Mouse (Mus musculus) E14TG2a.4 (cell line): ENCODE measurements around the gene Nemf.
A peak's percentile ranks its signal among the peaks of the same experiment; 100 is the strongest.

Source experiments
- H3K27me3 ChIP-seq: 2 replicates; pipeline ENCODE4 v1.6.1; 2014; ENCODE audit warnings: low read length, control low read depth; ENCODE audit not compliant: insufficient read depth
- H3K36me3 ChIP-seq: 2 replicates; pipeline ENCODE4 v1.6.1; 2014; ENCODE audit warnings: low read length, control low read depth; ENCODE audit not compliant: insufficient read depth
- H3K4me1 ChIP-seq: replicated peaks from 2 replicates; pipeline ENCODE4 v1.6.1; 2014; ENCODE audit warnings: low read depth, low read length, control low read depth
- H3K4me3 ChIP-seq: replicated peaks from 2 replicates; pipeline ENCODE4 v1.5.1; 2014; ENCODE audit warnings: mild to moderate bottlenecking, low read length
- H3K9me3 ChIP-seq: 2 replicates; pipeline ENCODE4 v1.6.1; 2014; ENCODE audit warnings: low read length, control low read depth
- CTCF ChIP-seq: conservative IDR thresholded peaks from 2 replicates; pipeline ENCODE4 v1.5.1; 2014; ENCODE audit warnings: low read length
- NANOG ChIP-seq: IDR thresholded peaks from 2 replicates; pipeline ENCODE4 v1.6.1; 2014; ENCODE audit warnings: borderline replicate concordance, low read length, mixed read lengths
- POU5F1 ChIP-seq: IDR thresholded peaks from 2 replicates; pipeline ENCODE4 v1.6.1; 2014; ENCODE audit warnings: low read length, borderline replicate concordance

Gene Nemf

DNA sequence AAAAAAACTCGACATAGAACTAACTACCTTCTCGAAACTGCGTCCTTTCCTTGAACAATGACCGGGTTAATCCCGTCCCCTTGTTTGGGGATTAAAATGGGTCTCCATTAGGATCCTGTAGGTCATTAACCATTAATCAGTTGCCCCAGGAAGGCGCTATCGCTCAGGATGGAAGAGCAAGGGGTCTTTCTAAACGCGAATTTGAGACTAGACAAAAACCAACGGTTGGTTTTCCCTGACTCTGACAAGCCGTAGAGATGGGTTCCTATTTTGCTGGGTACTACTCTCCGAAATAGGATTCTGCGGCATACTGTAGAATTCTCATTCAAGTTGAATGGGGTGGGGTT, 308 bp upstream of the Nemf start:
- Histone ChIP-seq H3K36me3 (peaks cover 29% of the 10 kb centered on the region), H3K4me1 (peaks cover 18% of the 10 kb centered on the region), H3K27me3 (no peaks in the 10 kb centered on the region), H3K4me3 (peak overlapping the region; percentile 90), H3K9me3 (no peaks in the 10 kb centered on the region)
- TF ChIP-seq POU5F1 (no peak), NANOG (no peak), CTCF (no peak)

GRCm38 (mm10) chr12:69351685-69352084, 5.3 kb downstream of the Nemf start:
- H3K4me1 ChIP-seq: 0 out of 2 replicates have a peak, but pooled peaks cover 6% of the 10 kb centered on the region
- no peak overlapping the region for H3K4me3 ChIP-seq
- H3K36me3 ChIP-seq: peaks cover 76% of the 10 kb centered on the region
- H3K9me3 ChIP-seq: no peaks in the 10 kb centered on the region
- H3K27me3 ChIP-seq: no peaks in the 10 kb centered on the region
- TF ChIP-seq POU5F1 (no peak), NANOG (no peak), CTCF (0 out of 2 replicates have a peak, but pooled peaks have one; percentile 4)

- TF ChIP-seq POU5F1 (no peak), NANOG (no peak)
- no peaks in the 10 kb centered on the region for H3K27me3 ChIP-seq
- no peaks in the 10 kb centered on the region for H3K9me3 ChIP-seq
- peaks cover 84% of the 10 kb centered on the region for H3K36me3 ChIP-seq
- no peak overlapping the region for H3K4me3 ChIP-seq
- H3K4me1 ChIP-seq: no peaks in the 10 kb centered on the region
These were observed 7.0 kb downstream of the Nemf start for GRCm38 (mm10) chr12:69349928-69350327.

GRCm38 (mm10) chr12:69333547-69333946, 23.4 kb downstream of the Nemf start:
- Histone ChIP-seq H3K9me3 (no peaks in the 10 kb centered on the region), H3K4me3 (no peak overlapping the region), H3K36me3 (peaks cover 89% of the 10 kb centered on the region), H3K4me1 (no peaks in the 10 kb centered on the region), H3K27me3 (no peaks in the 10 kb centered on the region)
- TF ChIP-seq CTCF (peak; percentile 80), NANOG (no peak), POU5F1 (no peak)

DNA sequence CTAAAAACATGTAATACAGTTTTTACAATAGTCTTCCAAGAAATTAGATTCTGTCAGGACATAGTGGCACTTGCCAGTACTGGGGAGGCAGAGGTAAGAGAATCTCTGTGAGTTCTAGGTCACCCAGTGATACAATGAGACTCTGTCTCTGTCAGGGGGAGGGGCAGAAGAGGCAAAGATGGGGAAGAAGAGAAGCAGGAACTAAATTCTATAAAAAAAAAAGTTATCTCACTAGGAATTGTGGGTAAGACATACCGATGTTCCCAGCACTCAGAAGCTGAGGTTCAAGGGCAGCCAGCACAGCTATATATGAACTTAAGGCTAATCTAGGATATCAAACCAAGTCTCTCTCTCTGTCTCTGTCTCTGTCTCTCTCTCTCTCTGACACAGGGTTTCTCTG, 24.8 kb downstream of the Nemf start:
- no peak for TF ChIP-seq CTCF
- no peak for TF ChIP-seq POU5F1
- TF ChIP-seq NANOG: no peak
- Histone ChIP-seq H3K4me3 (no peak overlapping the region), H3K27me3 (no peaks in the 10 kb centered on the region), H3K4me1 (no peaks in the 10 kb centered on the region), H3K9me3 (no peaks in the 10 kb centered on the region), H3K36me3 (peaks cover 87% of the 10 kb centered on the region)

GRCm38 (mm10) chr12:69331187-69331586, 25.8 kb downstream of the Nemf start:
- TF ChIP-seq POU5F1 (no peak), CTCF (no peak), NANOG (no peak)
- Histone ChIP-seq H3K4me3 (no peak overlapping the region), H3K27me3 (no peaks in the 10 kb centered on the region)

GRCm38 (mm10) chr12:69318431-69318830, 38.5 kb downstream of the Nemf start:
- no peaks in the 10 kb centered on the region for H3K4me1 ChIP-seq
- TF ChIP-seq CTCF: no peak
- no peak for TF ChIP-seq NANOG
- no peak for TF ChIP-seq POU5F1
- H3K27me3 ChIP-seq: no peaks in the 10 kb centered on the region

More at GRCm38 (mm10) chr12:69331187-69331586, 25.8 kb downstream of the Nemf start:
- Histone ChIP-seq H3K9me3 (no peaks in the 10 kb centered on the region), H3K36me3 (peaks cover 84% of the 10 kb centered on the region), H3K4me1 (no peaks in the 10 kb centered on the region)

DNA sequence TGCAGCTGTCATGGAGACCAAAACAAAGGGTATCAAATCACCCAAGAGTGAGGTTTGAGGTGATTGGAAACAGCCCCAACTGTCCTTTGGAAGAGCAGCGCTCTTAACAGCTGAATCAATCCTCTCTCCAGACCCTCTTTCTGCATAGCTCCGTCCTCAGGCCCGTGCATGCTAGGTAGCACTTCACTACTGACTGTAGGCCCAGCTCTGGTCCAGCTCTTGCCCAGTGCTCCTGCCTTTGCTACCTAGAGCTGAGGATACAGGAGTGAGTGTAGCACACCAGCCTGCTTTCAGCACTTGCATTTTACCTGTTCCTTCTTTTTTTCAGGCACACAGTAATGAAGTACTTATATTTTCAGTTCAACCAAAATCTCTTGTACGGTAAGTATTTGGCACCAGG, 47.3 kb downstream of the Nemf start:
- H3K4me1 ChIP-seq: no peaks in the 10 kb centered on the region
- TF ChIP-seq NANOG (no peak), CTCF (no peak), POU5F1 (no peak)

More at GRCm38 (mm10) chr12:69318431-69318830, 38.5 kb downstream of the Nemf start:
- peaks cover 83% of the 10 kb centered on the region for H3K36me3 ChIP-seq
- no peak overlapping the region for H3K4me3 ChIP-seq
- no peaks in the 10 kb centered on the region for H3K9me3 ChIP-seq

GRCm38 (mm10) chr12:69306333-69306732, 50.6 kb downstream of the Nemf start:
- Histone ChIP-seq H3K9me3 (no peaks in the 10 kb centered on the region), H3K36me3 (peaks cover 83% of the 10 kb centered on the region), H3K4me1 (no peaks in the 10 kb centered on the region), H3K4me3 (no peak overlapping the region), H3K27me3 (no peaks in the 10 kb centered on the region)
- TF ChIP-seq POU5F1 (no peak), NANOG (no peak), CTCF (no peak)

More for the DNA sequence above, 47.3 kb downstream of the Nemf start:
- H3K36me3 ChIP-seq: peaks cover 92% of the 10 kb centered on the region
- no peaks in the 10 kb centered on the region for H3K27me3 ChIP-seq
- no peaks in the 10 kb centered on the region for H3K9me3 ChIP-seq
- H3K4me3 ChIP-seq: no peak overlapping the region
